8 mouse cellular contexts compared by ENCODE assay signal in genomic region chr4:97778211-97779002, GRCm38 (mm10). TPM values are rescaled to one million over a fixed set of nuclear protein-coding genes. Genes with fewer than 3 reads are reported as not detected.
A peak's percentile ranks its signal among the peaks of the same experiment; 100 is the strongest.
DNase-seq lines count a peak whose midpoint lies in the region; ATAC-seq and TF ChIP-seq lines count a peak whose summit lies in the region.

No protein-coding gene starts in this region.

- peak; percentile 22; the same call in 1 of the 2 replicates for ATAC-seq in kidney, embryonic 14.5 days (ENCODE audit: low FRiP score, low TSS enrichment)
- no peak for ATAC-seq in embryonic facial prominence, embryonic 13.5 days (ENCODE audit: insufficient number of reproducible peaks, insufficient read depth, low FRiP score, low TSS enrichment, low read depth)
- no peak for ATAC-seq in liver, embryonic 13.5 days (ENCODE audit: low read depth)

- peak overlapping the region; percentile 72 for H3K4me2 ChIP-seq in kidney, embryonic 14.5 days (replicated peaks; ENCODE audit: low read depth, low read length)
- H3K4me2 ChIP-seq in embryonic facial prominence, embryonic 13.5 days, result peak overlapping the region; percentile 79
- H3K4me2 ChIP-seq in liver, embryonic 13.5 days, result peak overlapping the region; percentile 71

- peak overlapping the region; percentile 81 for H3K4me3 ChIP-seq in kidney, embryonic 14.5 days (ENCODE audit: low read length)
- peak overlapping the region; percentile 82 for H3K4me3 ChIP-seq in embryonic facial prominence, embryonic 13.5 days
- H3K4me3 ChIP-seq in liver, embryonic 13.5 days (replicated peaks), result peak overlapping the region; percentile 68
- H3K4me3 ChIP-seq in olfactory bulb, adult 2 months (ENCODE audit: insufficient read depth, low read depth, low read length), result peak overlapping the region; percentile 58

- no peak for TF ChIP-seq POLR2A in olfactory bulb, adult 2 months (IDR thresholded peaks at IDR 0.05; ENCODE audit: insufficient read depth, low read depth, low read length)

- peak overlapping the region; percentile 91 for H3K27ac ChIP-seq in kidney, embryonic 14.5 days (ENCODE audit: low read depth, low read length)
- peak overlapping the region; percentile 96 for H3K27ac ChIP-seq in embryonic facial prominence, embryonic 13.5 days
- peak overlapping the region; percentile 64 for H3K27ac ChIP-seq in liver, embryonic 13.5 days
- peak overlapping the region; percentile 47 for H3K27ac ChIP-seq in olfactory bulb, adult 2 months (ENCODE audit: insufficient read depth, low read depth, low read length)

- intact Hi-C loops in heart, postnatal 36 days (cut with DNase I), result loop anchor here (1.0 to 5.0 kb wide), 3 partner anchors 90 to 314 kb away; no protein-coding TSS in a partner anchor

- H3K4me1 ChIP-seq in kidney, embryonic 14.5 days (ENCODE audit: control insufficient read depth, insufficient read depth, low read length), result no peaks in the 10 kb centered on the region
- peaks cover 27% of the 10 kb centered on the region for H3K4me1 ChIP-seq in embryonic facial prominence, embryonic 13.5 days
- H3K4me1 ChIP-seq in liver, embryonic 13.5 days (replicated peaks), result peaks cover 21% of the 10 kb centered on the region
- H3K4me1 ChIP-seq in olfactory bulb, adult 2 months (ENCODE audit: control insufficient read depth, insufficient read depth, low read length), result peaks cover 7% of the 10 kb centered on the region; the same call in 1 of the 2 replicates

- peak overlapping the region; percentile 95 for H3K9ac ChIP-seq in kidney, embryonic 14.5 days (ENCODE audit: low read depth, low read length)
- H3K9ac ChIP-seq in embryonic facial prominence, embryonic 13.5 days, result peak overlapping the region; percentile 99
- peak overlapping the region; percentile 73 for H3K9ac ChIP-seq in liver, embryonic 13.5 days

- no peaks in the 10 kb centered on the region for H3K9me3 ChIP-seq in kidney, embryonic 14.5 days (ENCODE audit: control insufficient read depth, low read length)
- H3K9me3 ChIP-seq in embryonic facial prominence, embryonic 13.5 days, result no peaks in the 10 kb centered on the region
- H3K9me3 ChIP-seq in liver, embryonic 13.5 days (replicated peaks), result no peaks in the 10 kb centered on the region

- WGBS in kidney, embryonic 14.5 days, result under 1% methylated on average over 78 of the region's 94 CpGs
- under 1% methylated on average over 79 of the region's 94 CpGs for WGBS in embryonic facial prominence, embryonic 13.5 days
- WGBS in liver, embryonic 13.5 days (ENCODE audit: insufficient replicate concordance), result 1% methylated on average over 80 of the region's 94 CpGs
- WGBS in olfactory bulb, adult 2 months, result 2% methylated on average over 91 of the region's 94 CpGs

- TF ChIP-seq CTCF in olfactory bulb, adult 2 months (IDR thresholded peaks at IDR 0.05; ENCODE audit: insufficient read depth, low read depth, low read length), result no peak

- H3K27me3 ChIP-seq in kidney, embryonic 14.5 days (ENCODE audit: control insufficient read depth, insufficient read depth, low read length), result peaks cover 30% of the 10 kb centered on the region
- no peaks in the 10 kb centered on the region for H3K27me3 ChIP-seq in embryonic facial prominence, embryonic 13.5 days
- peaks cover 77% of the 10 kb centered on the region for H3K27me3 ChIP-seq in liver, embryonic 13.5 days

- DNase-seq in kidney, adult 9 months, result no peak
- DNase-seq in ZHBTc4 (ENCODE audit: low read depth, low spot score), result peak; percentile 29
- peak; percentile 47 to 74 for DNase-seq in heart, postnatal 36 days
- no peak for DNase-seq in liver, embryonic 13.5 days
- DNase-seq in right cerebral cortex, postnatal 36 days (ENCODE audit: low spot score in 2 of 2), result no peak

- peaks cover 3% of the 10 kb centered on the region; the same call in 1 of the 2 replicates for H3K36me3 ChIP-seq in kidney, embryonic 14.5 days (ENCODE audit: control insufficient read depth, insufficient read depth, low read length)
- peaks cover 8% of the 10 kb centered on the region for H3K36me3 ChIP-seq in embryonic facial prominence, embryonic 13.5 days
- peaks cover 4% of the 10 kb centered on the region; the same call in 1 of the 2 replicates for H3K36me3 ChIP-seq in liver, embryonic 13.5 days

RNA-seq across cellular contexts. Expression of gene E130114P18Rik, which starts 0.5 kb away (rescaled TPM):
- polyA plus RNA-seq in kidney, embryonic 14.5 days (2014; fragmentation: Nextera tagmentation; extraction: Ambion mirVana), result 0.35 and 0.71 TPM in 2 replicates
- polyA plus RNA-seq in embryonic facial prominence, embryonic 13.5 days (2015; fragmentation: Nextera tagmentation; extraction: Ambion mirVana), result 5.0 and 7.5 TPM in 2 replicates
- under 1 TPM in 1 of 2 experiments, not detected in 1; 0.28 TPM for total RNA-seq in heart, postnatal 36 days (2021)
- polyA plus RNA-seq in liver, embryonic 13.5 days (2015; fragmentation: Nextera tagmentation; extraction: Ambion mirVana), result 0.09 TPM in 1 of 2 replicates, not detected in the other
- polyA plus RNA-seq in olfactory bulb, adult 2 months (2012; ENCODE audit: insufficient read depth, insufficient read length, low replicate concordance, missing spikeins), result not detected in 2 replicates

RNA-seq across cellular contexts. Expression of gene Nfia, which starts 5.9 kb away (rescaled TPM):
- polyA plus RNA-seq in kidney, embryonic 14.5 days (2014; fragmentation: Nextera tagmentation; extraction: Ambion mirVana), result 25.9 and 32.1 TPM in 2 replicates
- 59.9 and 71.0 TPM in 2 replicates for polyA plus RNA-seq in embryonic facial prominence, embryonic 13.5 days (2015; fragmentation: Nextera tagmentation; extraction: Ambion mirVana)
- total RNA-seq in heart, postnatal 36 days (2021), result 100 to 1,000 TPM; 128 to 149 TPM
- polyA plus RNA-seq in liver, embryonic 13.5 days (2015; fragmentation: Nextera tagmentation; extraction: Ambion mirVana), result 3.0 and 3.8 TPM in 2 replicates
- not detected in 2 replicates for polyA plus RNA-seq in olfactory bulb, adult 2 months (2012; ENCODE audit: insufficient read depth, insufficient read length, low replicate concordance, missing spikeins)

Comparison
In these comparisons a context has a peak if more than half of its experiments do, and no peak if none do; other contexts are left out.
1. DNase-seq: peak in ZHBTc4 (single experiment) and heart, postnatal 36 days (2 of 2); none in kidney, adult 9 months (single experiment), liver, embryonic 13.5 days (single experiment) and right cerebral cortex, postnatal 36 days (0 of 2).
2. Peak in every context shown above with its lines, with median percentiles within 50 percentile points of each other: H3K27ac ChIP-seq, H3K4me2 ChIP-seq, H3K4me3 ChIP-seq and H3K9ac ChIP-seq.